In genomic region chr11:80101298-80101697, GRCm38 (mm10) we compare ENCODE assay signal across 21 mouse cellular contexts.
"Had no signal": no experiment of that assay in that cellular context is flagged by ENCODE, and none has a peak within 500 bp of the region (broad histone marks: within the 10 kb centered on the region; RNA-seq: fewer than 3 reads in every experiment).

No protein-coding gene starts in this region.

- DNase-seq: kidney, adult 2 months; kidney, postnatal 10 days; kidney, postnatal 36 days; layer of hippocampus, postnatal 36 days; left cerebral cortex, postnatal 4 days; lung, embryonic 14.5 days; right cerebral cortex, adult 18-20 months; right cerebral cortex, postnatal 14 days; right cerebral cortex, postnatal 4 days; spleen, adult 18-20 months; thymus, postnatal 25 days had no signal

- H3K9me3 ChIP-seq: limb, embryonic 12.5 days; limb, embryonic 15.5 days; megakaryocyte, embryonic 14.5 days; midbrain, embryonic 10.5 days; midbrain, embryonic 13.5 days; stomach, embryonic 15.5 days had no signal

- H3K4me3 ChIP-seq: limb, embryonic 12.5 days; limb, embryonic 15.5 days; megakaryocyte, embryonic 14.5 days; midbrain, embryonic 10.5 days; midbrain, embryonic 13.5 days; stomach, embryonic 15.5 days had no signal

- H3K27me3 ChIP-seq: limb, embryonic 12.5 days; limb, embryonic 15.5 days; megakaryocyte, embryonic 14.5 days; midbrain, embryonic 13.5 days; stomach, embryonic 15.5 days had no signal

- H3K27ac ChIP-seq: limb, embryonic 12.5 days; limb, embryonic 15.5 days; macrophage; midbrain, embryonic 10.5 days; midbrain, embryonic 13.5 days; stomach, embryonic 15.5 days had no signal

- H3K4me1 ChIP-seq: limb, embryonic 12.5 days; limb, embryonic 15.5 days; megakaryocyte, embryonic 14.5 days; midbrain, embryonic 10.5 days; midbrain, embryonic 13.5 days; stomach, embryonic 15.5 days had no signal

- H3K4me2 ChIP-seq: limb, embryonic 12.5 days; limb, embryonic 15.5 days; lung, embryonic 14.5 days; midbrain, embryonic 13.5 days; stomach, embryonic 15.5 days had no signal

- H3K9ac ChIP-seq: limb, embryonic 12.5 days; limb, embryonic 15.5 days; lung, embryonic 14.5 days; midbrain, embryonic 13.5 days; stomach, embryonic 15.5 days had no signal

- ATAC-seq: intestine, postnatal 0 days; lung, postnatal 0 days; midbrain, embryonic 13.5 days; midbrain, embryonic 16.5 days had no signal
